Mouse (Mus musculus) cerebellum, adult 18-20 months (tissue): ENCODE data around the gene Pagr1b.
A peak's percentile ranks its signal among the peaks of the same experiment; 100 is the strongest.

ENCODE experiments used
- DNase-seq, 2 experiments: peaks; one replicate each; pipeline ENCODE4 v3.0.0; 2021

The Pagr1b gene

DNA sequence TGATC lies at the start of gene Pagr1b:
Gene Pagr1b (minus strand): TSS at position 4 of the 5 bp plus-strand sequence.
- no peak for DNase-seq

DNA sequence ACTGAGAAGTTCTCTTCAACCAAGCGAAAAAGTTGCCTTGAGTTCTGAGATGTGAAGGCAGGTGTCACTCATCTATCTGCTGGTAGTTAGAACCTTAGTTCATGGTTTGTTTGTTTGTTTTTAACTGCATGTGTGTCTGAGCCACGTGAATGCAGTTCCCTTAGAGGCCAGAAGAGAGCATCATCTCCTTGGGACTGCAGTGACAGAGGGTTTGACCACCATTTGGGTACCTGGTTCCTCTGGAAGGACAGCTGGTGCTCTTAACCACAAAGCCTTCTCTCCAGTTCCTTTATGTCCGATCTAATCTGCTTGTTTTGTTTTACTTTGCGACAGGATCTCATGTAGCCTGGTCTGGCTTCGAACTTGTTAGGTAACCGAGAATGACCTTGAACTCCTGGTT lies 49.3 kb upstream of the Pagr1b start:
- no peak for DNase-seq

DNA sequence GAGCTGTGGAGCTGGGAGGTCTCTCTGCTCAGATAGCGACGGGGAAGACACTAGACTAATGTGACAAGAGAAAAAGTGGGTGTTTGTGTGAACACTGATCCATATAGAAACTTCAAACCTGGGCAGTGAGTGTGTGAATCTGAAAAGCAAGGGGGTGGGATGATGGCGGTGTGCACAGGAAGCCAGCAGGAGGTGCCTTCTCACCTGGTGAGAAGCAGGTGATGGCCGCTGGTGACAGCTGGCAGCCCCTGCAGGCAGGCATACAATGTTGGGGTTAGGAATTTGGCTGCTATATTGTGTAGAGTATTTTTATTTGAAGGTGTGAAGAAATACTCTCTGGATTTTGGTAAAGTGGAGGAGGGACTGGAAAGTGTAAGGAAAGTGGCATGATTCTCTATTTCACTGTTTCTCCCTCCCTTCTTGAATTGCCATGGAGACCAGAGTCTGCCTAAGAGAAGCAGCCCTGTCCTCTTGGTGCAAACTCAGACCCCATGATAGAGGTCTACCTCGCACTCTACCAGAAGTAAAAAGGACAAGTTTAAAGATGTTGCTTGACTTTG lies 38.8 kb upstream of the Pagr1b start:
- DNase-seq, result no peak

DNA sequence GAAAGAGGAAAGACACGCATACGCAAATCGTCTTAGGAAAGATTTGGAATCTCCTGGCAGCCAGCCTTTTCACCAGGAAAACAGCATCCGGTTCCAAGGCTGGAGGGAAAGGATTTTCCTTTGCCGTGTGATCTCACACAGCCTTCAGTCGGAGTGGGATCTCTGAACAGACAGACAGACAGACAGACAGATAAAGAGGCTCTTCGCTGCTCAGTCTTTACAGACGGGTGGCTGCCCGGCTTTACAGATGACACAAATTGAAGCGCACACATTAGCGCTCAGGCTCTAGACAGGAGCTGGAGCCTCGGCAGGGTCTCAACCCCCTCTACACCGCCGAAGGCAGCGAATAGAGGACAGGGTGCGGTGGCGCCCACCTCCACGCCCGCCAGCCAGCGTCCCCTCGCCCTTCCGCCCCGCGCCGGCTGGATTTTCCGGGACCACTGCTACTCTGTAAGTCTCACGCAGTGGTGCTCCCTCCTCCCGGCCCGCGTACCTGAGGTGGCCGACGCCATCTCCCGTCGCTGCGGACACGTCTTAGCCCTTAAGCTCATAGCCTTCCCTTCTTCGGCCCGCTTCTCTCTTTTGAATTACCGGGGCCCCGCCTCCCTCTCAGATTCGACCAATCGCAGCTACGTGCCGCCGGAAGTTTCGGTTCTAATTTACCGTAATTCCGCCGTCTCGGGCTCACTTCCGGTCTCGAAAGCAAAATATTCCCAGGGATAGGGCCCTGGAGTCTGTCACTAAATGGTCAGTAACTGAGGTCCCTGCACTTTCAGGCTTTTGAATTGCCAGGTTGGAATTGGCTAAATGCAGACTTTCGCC lies 25.8 kb upstream of the Pagr1b start, which contains the start of gene Kif22:
Gene Kif22 (minus strand): TSS at position 621 of the 822 bp plus-strand sequence.
- peak; percentile 89 to 91 for DNase-seq

DNA sequence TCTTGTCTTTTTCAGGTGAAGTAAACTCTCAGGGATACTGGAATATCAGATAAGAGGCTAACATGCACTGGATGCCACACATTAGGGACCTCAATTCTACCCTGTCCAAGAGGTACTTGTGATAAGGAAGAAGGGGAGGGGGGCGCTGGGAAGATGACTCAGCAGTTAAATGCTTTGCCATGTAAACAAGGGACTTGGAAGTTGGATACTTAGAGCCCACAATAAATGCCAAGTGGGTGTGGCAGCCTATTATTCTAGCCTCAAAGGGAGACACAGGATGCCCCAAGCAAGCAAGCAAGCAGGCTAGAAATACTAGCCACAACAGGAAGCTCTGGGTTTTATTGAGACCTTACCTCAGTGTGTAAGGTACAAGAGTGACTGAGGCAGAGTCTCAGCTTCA lies 15.0 kb upstream of the Pagr1b start:
- no peak for DNase-seq

DNA sequence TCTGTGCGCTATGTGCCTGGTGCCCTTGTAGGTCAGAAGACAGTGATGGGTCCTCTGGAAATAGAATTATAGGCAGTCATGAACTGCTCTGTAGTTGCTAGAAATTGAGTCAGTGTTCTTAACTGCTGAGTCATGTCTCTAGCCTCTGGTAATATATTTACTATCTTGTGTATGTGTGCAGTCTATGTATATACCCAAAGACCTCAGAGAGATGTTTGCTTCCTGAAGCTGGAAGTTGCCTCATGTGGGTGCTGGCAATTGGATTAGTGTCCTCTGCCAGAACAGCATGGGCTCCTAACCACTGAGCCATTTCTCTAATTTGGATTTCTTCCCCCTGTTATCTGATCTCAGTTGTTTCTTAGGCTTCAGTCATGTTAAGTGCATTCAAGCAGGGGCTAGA lies 13.9 kb upstream of the Pagr1b start:
- no peak for DNase-seq

DNA sequence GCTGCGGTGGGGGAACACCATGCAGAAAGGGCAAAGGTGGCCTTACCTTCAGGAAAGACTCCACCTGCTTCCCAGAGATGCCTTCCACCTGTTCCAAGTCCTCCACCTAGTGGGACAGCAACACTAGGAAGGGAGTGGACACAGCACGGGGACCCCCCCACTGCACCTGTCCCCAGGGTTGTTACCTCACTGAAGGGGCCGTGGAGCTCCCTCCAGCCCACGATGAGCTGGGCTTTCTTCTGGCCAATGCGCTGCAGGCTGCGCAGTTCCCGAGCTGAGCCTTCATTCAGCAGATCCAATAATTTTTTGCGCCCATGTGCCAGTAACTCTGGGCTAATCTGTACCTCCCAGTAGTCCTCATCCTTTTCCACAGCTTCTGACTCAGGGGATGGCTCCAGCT lies 11.6 kb upstream of the Pagr1b start:
- DNase-seq, result peak in 1 of 2 experiments; percentile 58

DNA sequence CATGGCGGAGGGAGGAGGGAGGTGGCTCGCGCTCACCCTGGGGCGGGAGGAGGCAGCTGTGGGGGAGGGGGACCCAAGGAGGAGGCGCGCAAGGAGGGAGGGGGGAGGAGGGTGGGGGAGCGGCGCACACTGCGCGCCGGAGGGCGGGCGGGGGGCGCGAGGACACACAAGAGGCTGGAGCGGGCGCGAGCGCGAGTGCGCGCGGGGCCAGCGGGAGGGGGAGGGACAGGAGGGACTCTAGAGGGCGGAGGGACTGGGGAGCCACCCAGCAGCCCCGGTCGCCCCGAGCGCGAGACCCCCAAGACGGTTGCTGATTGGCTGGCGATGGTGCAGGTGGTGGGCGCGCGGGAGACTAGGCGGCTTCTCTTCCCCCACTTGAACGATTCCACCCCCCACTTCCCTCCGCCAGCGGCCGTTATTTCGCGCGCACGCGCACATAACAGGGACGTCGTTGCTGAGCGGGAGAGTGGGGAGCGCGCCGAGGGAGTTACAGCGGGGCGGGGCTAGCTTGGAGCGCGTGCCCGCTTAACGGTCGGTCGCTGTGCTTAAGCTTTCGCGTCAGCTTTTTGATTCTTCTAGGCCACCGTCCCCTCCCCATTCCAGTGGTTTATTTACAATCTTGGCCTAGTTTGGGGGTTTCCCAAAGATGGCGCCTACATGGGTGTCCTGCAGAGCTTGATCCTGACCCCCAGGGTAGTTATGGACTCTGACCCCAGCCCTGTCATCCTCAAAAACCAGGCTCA lies 10.9 kb upstream of the Pagr1b start, which contains the start of gene Maz:
Gene Maz (minus strand): TSS at position 54 of the 743 bp plus-strand sequence.
- peak; percentile 99 for DNase-seq

DNA sequence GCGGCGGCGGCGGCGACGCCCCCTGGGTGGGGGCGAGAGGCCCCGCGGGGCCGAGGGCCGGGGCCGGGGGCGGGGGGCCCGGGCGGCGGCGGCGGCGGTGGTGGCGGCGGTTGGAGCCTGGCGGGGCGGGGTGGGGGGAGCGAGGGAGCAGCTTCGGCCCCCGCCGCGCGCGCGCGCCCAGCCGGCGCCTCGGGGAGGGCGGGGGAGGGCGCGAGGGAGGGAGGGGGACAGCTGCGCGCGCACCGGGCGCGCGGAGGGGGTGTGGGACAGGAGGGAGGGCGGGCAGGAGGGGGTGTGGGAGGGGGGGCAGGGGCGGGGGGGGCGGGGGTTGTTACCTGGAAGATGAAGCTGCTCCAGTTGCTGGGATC lies 10.3 kb upstream of the Pagr1b start:
- peak; percentile 61 to 86 for DNase-seq

DNA sequence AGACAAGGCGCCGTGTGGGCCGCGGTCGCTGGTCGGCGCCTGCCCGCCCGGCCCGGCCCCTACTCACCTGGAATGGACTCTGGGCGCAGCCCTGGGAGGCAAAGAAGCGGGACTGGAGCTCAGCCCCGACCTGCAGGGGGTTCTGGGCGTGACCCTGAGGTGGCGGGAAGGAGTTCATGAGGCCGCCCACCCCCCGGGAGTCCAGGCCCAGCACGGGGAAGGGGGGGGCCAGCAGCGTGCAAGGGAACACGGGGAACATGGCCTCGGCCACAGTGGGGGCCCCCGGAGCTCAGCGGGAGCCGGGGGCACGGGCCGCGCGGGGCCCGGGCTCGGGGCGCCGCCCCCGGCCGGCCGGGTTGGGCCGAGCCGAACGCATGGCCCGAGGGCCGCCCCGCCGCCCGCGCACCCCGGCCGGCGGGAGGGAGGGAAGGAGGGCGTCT lies 9.9 kb upstream of the Pagr1b start:
- DNase-seq, result peak; percentile 74 to 80

DNA sequence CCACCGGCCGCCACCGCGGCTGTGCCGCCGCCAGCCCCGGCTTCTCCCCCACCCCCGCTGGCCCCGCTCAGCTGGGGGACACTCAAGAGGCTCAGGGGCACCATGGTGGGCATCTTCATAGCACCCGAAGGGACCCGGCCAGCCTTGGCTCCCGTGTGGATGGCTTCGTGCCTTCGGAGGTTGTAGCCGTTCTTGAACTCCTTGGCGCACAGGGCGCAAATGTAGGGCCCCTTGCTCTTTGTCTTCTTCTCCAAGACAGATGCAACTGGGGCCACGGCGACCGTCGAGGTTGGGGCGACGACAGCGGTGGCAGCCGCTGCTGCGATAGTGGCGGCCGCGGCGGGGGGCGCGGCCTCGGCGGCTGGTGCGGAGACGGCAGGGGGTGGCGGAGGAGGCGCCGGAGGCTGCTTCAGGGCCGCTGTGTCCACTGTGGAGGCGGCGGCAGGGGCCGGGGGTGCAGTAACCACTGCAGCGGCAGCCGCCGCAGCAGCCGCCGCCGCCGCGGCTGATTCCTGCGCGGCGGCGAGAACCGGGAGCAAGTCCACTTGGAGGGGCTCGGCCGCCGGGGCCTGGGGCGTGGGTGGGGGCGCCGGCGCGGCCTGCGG lies 9.4 kb upstream of the Pagr1b start:
- DNase-seq, result peak in 1 of 2 experiments; percentile 67

DNA sequence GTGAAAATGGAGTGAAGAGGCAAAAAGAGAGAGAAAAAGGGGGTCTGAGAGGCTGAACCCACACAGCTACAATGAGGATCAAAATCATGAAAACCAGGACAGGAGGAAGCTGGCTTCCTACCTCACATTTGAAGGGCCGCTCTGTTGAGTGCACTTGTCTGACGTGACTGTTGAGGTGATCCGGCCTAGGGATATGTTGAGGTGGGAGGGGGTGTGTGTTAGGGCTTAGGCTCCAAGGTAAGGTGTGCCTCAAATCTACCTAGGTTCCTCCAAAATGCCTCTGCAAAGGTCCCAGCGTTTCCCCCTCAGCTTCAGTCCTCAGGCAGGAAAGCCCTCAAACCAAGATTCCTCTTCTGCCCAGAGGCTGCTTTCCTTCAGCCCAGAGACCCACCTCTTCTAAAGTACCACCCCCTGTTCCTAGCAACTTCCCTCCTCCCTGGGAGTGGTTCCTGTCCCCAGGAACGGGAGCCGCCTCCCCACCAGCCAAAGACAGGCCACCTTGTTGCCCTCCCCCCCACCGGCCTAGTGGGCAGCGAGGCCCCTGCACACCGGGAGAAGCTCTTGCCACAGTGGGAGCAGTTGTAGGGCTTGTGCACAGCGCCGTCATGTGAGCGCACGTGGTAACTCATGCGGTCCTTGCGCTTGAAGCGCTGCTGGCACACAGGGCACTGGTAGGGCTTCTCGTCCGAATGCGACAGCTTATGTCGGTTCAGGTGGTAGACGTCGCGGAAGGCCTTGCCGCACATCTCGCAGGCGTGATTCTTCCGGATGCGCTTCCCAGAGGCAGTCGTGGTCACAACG lies 8.7 kb upstream of the Pagr1b start:
- peak; percentile 86 to 88 for DNase-seq

DNA sequence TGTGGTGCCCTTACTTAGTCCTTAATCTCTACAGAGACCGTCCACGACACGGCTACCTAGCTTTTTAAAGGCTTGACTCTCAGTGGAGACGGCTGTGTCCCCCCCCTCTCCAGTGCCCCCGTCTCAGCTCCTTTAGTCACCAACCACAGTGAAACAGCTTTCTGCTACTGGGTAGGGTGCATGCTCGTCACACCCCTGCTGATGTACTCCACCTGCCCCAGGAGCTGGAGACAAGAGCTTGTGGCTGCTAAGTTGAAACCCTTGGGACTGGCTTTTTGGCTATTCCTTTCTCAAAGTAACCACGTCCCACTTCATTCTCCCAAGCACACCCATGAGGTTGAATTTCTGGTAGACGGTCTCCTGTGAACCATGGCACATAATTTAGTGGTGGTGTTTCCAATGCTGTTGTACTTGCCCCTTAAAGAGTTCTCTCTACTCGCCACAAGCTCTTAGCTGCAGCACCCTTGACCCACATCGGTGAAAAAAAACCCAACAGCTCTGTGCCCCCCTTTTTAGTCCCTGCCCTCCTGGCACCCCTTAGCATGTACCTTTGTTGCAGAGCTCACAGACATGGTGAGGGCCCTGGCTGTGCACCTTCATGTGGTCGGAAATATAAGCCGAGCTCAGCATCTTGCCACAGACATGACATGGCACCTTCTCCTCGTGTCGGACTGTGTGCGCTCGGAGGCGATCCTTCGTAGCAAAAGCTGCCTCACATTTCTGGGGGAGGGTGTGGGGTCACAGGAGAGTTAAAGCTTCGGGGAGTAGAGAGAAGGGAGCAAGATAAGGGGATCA lies 7.8 kb upstream of the Pagr1b start:
- peak in 1 of 2 experiments; percentile 43 for DNase-seq

DNA sequence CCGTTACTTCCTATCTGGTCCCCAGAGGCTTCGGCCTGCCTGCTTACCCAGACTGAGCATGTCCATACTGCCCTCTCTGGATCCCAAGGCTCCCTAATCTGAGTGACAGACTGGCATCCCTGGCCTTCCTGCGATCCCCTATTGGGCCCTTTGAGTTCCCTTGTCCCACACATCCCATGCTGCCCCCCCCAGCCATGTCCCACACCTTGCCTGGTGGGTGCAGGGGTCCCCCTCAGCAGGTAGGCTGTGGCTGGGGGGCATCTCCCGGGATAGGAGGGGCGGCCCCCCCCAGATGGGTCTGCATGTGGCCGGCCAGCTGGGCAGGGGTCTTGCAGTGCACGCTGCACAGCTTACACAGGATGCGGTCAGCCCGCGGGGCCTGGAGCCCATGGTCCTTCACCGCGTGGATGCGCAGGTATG lies 7.0 kb upstream of the Pagr1b start:
- DNase-seq, result peak in 1 of 2 experiments; percentile 50

DNA sequence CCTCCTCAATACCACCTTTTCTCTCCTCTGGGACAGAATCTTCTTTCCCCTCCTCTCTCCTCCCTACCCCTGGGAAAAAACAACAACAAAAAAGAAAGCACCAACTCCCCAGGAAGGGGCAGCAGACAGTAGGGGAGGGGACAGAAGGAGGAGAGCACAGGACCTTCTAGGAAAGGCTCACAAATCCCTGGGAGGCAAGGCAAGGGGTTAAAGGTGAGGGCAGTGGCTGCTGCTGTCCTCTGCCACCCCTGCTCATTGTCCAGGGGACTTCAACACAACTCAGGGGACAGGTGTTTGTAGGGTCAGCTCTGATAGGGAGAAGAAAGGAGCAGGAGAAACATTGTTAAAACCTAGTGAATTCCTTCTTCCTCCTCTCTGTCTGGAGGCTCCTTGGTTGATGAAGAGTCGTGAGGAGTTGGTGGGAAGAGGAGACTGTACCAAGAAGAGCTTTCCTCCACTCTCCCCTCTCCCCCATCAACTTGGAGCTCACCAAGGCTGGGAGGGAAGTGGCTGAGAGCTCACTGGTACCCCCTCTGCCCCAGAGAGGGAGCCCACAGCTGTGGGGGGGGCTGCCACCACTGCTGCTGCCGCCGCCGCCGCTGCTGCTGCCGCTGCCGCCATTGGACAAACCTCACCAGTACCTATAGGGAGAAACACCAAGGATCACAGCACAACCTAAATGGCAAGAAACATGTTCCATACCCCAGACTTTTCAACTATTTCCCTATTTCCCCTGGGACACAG lies 6.4 kb upstream of the Pagr1b start:
- DNase-seq, result no peak

DNA sequence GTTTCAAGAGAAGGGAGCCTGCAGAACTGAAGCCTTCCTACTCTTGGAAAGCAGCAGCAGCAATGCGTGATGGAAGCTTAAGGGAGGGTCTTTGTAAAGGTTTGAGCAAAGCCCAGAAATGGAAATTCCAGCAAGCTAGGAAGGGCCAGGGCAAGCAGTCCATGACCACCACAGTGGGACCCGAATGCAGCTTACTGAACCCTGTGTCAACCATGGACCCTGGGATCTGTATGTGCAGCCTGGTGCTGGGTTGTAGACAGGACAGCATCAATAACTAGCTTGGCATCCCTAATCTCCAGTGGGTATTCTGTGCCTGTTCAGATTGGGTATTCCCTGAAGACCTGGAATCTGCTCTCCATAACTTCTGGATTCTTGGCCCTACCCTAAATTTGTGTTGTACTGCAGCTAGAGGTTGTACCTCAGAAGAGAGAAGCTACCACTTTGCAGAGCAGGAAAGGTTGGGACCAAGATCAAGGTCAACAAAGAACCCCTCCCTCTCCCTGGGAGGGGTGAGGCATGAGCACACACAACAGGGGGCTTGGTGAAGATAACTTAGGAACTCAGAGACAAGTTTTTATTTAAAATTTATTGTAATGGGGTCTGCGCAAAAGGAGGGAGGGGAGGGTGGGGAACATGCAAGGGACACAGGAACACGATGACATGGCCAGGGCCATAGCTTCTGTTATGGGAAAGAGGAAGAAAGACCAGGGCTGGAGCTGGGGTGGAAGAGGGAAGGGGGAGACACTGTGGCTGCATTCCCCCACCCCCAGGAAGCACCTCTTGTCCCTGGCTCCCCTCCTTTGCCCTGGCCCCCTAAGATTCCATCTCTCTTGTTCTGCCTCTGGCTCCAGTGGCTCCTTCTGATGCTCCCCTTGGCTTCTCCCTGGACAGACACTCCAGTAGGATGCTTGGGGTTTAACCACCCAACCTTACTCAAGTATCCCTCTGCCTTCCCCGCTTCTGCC lies 5.6 kb upstream of the Pagr1b start:
- no peak for DNase-seq

DNA sequence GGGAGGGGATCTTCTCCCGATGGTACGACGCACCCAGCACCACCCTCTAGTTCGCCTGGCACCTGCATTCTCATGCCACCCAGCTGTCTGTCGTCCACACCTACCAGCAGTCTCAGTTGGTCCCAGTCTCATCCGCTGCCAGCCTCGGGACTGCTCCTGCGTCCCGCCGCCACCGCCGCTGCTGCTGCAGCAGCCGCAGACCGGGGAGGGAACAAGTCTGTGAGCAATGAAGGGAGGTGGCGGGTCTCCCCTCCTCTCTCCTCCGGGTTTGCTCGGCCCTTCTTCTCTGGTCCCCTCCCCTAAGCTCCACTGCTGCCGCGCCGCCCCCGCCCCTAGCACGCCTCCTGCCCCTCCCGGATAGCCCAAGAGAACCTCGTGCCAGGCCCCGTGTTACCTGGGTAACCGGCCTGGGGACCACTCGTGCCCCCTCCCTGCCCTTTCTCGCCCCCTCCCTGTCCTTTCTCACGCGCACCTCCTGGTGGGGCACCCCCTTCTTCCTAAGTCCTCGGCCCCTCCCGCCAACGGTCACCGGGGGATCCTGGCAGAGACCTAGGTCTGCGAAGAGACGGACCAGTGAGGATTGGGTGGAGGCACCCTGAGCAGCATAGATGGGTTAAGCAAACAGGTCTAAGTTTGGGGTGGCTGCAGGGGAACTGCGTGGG lies 4.7 kb upstream of the Pagr1b start, which contains the start of the genes Gm42742 and Prrt2:
Gene Gm42742 (minus strand): TSS at position 197 of the 662 bp plus-strand sequence.
Gene Prrt2 (minus strand): TSS at position 311 of the 662 bp plus-strand sequence.
- peak; percentile 76 to 82 for DNase-seq

DNA sequence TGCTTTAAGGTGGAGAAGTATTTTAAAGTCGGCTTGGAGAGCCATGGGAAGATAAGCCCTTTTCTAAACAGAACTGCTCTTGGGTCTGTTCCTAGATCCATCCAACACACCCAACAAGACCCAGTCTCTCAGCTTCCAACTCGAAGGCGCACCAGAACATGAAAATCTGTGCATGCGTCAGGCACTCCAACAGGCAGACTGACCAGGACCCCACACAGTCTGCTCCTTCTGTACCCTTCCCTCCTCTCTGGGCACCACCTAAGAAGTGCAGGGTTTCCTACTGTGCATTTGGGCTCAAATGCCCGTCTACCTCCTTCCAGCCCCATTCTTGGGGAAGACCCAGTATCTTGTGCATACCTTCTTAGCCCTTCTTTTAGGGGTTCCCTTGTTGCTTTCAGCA lies 4.2 kb upstream of the Pagr1b start:
- peak in 1 of 2 experiments; percentile 60 for DNase-seq

DNA sequence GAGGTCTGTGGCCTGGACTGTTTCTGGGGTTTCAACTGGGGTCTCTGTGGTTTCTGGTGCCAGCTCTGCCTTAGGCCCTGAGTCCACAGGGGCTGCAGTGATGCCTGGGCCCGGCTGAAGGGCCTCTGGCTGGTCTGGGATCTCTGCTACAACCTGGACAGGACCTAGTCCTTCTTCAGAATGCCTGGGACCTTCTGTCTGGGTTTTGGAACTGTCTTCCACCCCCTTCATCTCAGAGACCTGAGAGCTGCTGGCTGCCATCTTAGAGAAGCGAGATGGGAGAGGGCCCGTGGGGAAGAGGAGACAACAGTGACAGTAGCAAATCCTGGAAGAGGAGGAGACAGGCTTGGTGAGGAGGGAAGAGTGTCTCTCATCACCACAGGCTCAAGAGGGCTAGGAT lies 3.7 kb upstream of the Pagr1b start:
- DNase-seq, result peak; percentile 55 to 61
